Mouse (Mus musculus) forebrain, embryonic 11.5 days (tissue): Measurements from ENCODE around the gene Gprc5b. TPM values are rescaled to one million over a fixed set of nuclear protein-coding genes. Genes with fewer than 3 reads are reported as not detected.

Source experiments
- ATAC-seq: fragments of 200-750 bp; cut with Nextera tagmentation; replicated peaks from 2 replicates; pipeline ENCODE4 v1.8.0; 2017; ENCODE audit warnings: moderate TSS enrichment; ENCODE audit not compliant: low FRiP score
- DNase-seq: peaks from one replicate; pipeline ENCODE4 v3.0.0-alpha.2; 2017; ENCODE audit warnings: low spot score
- H3K27ac ChIP-seq: fragments of 300-500 bp; sonication (generic); 2 replicates; pipeline ENCODE4 v1.5.1; 2014; ENCODE audit warnings: low read depth, low read length
- H3K27me3 ChIP-seq: fragments of 300-500 bp; sonication (generic); 2 replicates; pipeline ENCODE4 v1.6.1; 2014; ENCODE audit warnings: mild to moderate bottlenecking, low read length, mixed read lengths; ENCODE audit not compliant: control insufficient read depth, insufficient read depth
- H3K36me3 ChIP-seq: fragments of 300-500 bp; sonication (generic); 2 replicates; pipeline ENCODE4 v1.6.1; 2014; ENCODE audit warnings: mild to moderate bottlenecking, low read length, moderate library complexity, mixed read lengths; ENCODE audit not compliant: control insufficient read depth, insufficient read depth
- H3K4me1 ChIP-seq: fragments of 300-500 bp; sonication (generic); replicated peaks from 2 replicates; pipeline ENCODE4 v1.6.1; 2014; ENCODE audit warnings: low read length, mixed read lengths; ENCODE audit not compliant: control insufficient read depth, insufficient read depth
- H3K4me2 ChIP-seq: fragments of 300-500 bp; sonication (generic); 2 replicates; pipeline ENCODE4 v1.6.1; 2014; ENCODE audit warnings: low read depth, mild to moderate bottlenecking, low read length, moderate library complexity, mixed read lengths; ENCODE audit not compliant: severe bottlenecking
- H3K4me3 ChIP-seq: fragments of 300-500 bp; sonication (generic); 2 replicates; pipeline ENCODE4 v1.5.1; 2014; ENCODE audit warnings: low read depth, low read length
- H3K9ac ChIP-seq: fragments of 300-500 bp; sonication (generic); 2 replicates; pipeline ENCODE4 v1.6.1; 2014; ENCODE audit warnings: low read length
- H3K9me3 ChIP-seq: fragments of 300-500 bp; sonication (generic); 2 replicates; pipeline ENCODE4 v1.6.1; 2016; ENCODE audit warnings: low read length, mixed read lengths; ENCODE audit not compliant: control insufficient read depth
- WGBS: fragments of 180-500 bp; shearing (Covaris S2); extraction: QIAGEN DNeasy Blood & Tissue Kit; methylation state at CpG from one replicate; pipeline ENCODE4 v1.1.7; 2014; 5-methylcytosine and 5-hydroxymethylcytosine counted together
- polyA plus RNA-seq: library from polyadenylated mRNA; unstranded; fragments of >200 nt; fragmentation: Nextera tagmentation; extraction: Ambion mirVana; gene quantifications from 2 replicates; pipeline ENCODE4 v1.2.1, GENCODE M21; 2014

Gprc5b gene
- polyA plus RNA-seq, 1 experiment from 2014 or later: 18.1 TPM

DNA sequence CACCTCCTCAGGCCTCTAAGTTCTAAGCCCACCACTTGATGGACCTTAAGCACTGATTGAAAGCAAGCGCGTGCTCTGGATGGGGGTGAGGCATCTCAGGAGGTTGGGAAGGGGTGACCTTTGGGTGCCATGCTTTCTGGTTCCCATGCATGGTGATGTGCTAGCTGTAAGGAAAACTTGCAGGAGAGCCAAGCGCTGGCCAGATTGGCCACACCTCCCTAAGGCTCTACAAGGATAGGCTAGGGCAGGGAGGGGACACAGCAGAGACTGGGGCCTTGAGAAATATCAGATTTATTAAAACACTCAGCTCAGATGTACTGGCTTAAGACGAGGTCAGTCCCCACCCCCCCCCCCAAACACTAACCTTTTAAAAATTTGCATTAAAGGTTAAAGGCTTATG, 21.6 kb downstream of the Gprc5b start:
- 95% methylated on average over 4 of the region's 4 CpGs for WGBS
- peaks cover 8% of the 10 kb centered on the region for H3K36me3 ChIP-seq
- H3K27me3 ChIP-seq: no peaks in the 10 kb centered on the region
- ATAC-seq (no peak), DNase-seq (no peak)
- no peak overlapping the region for H3K4me3 ChIP-seq
- H3K9ac ChIP-seq: no peak overlapping the region
- H3K9me3 ChIP-seq: no peaks in the 10 kb centered on the region
- H3K27ac ChIP-seq: no peak overlapping the region
- no peak overlapping the region for H3K4me2 ChIP-seq
- peaks cover 10% of the 10 kb centered on the region; the same call in 1 of the 2 replicates for H3K4me1 ChIP-seq

GRCm38 (mm10) chr7:118972306-118972705, 22.7 kb downstream of the Gprc5b start:
- H3K4me2 ChIP-seq: no peak overlapping the region
- peak; percentile 35; the same call in 1 of the 2 replicates for ATAC-seq
- no peak overlapping the region for H3K27ac ChIP-seq
- H3K9ac ChIP-seq: no peak overlapping the region
- H3K4me1 ChIP-seq: peaks cover 10% of the 10 kb centered on the region; the same call in 1 of the 2 replicates
- H3K9me3 ChIP-seq: no peaks in the 10 kb centered on the region
- no peak overlapping the region for H3K4me3 ChIP-seq
- no peaks in the 10 kb centered on the region for H3K27me3 ChIP-seq
- H3K36me3 ChIP-seq: peaks cover 8% of the 10 kb centered on the region
- 69% methylated on average over 5 of the region's 5 CpGs for WGBS
- no peak for DNase-seq

GRCm38 (mm10) chr7:118971499-118971898, 23.5 kb downstream of the Gprc5b start:
- Histone ChIP-seq H3K27me3 (no peaks in the 10 kb centered on the region), H3K4me3 (no peak overlapping the region), H3K27ac (no peak overlapping the region), H3K4me2 (no peak overlapping the region), H3K9ac (no peak overlapping the region), H3K36me3 (peaks cover 8% of the 10 kb centered on the region), H3K4me1 (peaks cover 3% of the 10 kb centered on the region; the same call in 1 of the 2 replicates), H3K9me3 (no peaks in the 10 kb centered on the region)
- ATAC-seq (no peak), DNase-seq (no peak)
- WGBS: 88% methylated on average over 8 of the region's 8 CpGs

DNA sequence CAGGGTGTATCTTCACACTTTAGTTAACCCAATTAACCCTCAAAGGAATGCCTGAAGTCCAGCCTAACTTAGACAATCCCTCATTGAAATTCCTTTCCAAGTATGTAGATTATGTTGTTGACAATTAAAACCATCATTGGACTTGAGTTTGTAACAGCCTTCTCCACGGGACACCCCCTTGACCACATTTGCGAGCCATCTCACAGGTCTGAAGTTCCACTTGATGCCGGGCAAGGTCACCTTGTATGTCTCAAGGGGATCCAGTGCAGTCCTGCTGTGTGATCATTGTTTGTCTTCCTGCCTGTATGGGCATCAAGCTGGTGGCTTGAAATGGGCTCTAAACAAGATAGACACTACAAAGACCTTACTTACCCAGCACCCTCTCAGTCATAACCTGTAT, 26.1 kb downstream of the Gprc5b start:
- Histone ChIP-seq H3K27ac (no peak overlapping the region), H3K36me3 (peaks cover 2% of the 10 kb centered on the region), H3K4me2 (no peak overlapping the region), H3K4me1 (no peaks in the 10 kb centered on the region; the same call in 1 of the 2 replicates), H3K9me3 (no peaks in the 10 kb centered on the region), H3K9ac (no peak overlapping the region), H3K4me3 (no peak overlapping the region), H3K27me3 (no peaks in the 10 kb centered on the region)
- DNase-seq: no peak
- no peak for ATAC-seq
- 94% methylated on average over 3 of the region's 3 CpGs for WGBS

GRCm38 (mm10) chr7:118965198-118965597, 29.8 kb downstream of the Gprc5b start:
- Histone ChIP-seq H3K27ac (no peak overlapping the region), H3K9me3 (no peaks in the 10 kb centered on the region), H3K4me3 (no peak overlapping the region), H3K36me3 (no peaks in the 10 kb centered on the region; the same call in 1 of the 2 replicates), H3K4me1 (no peaks in the 10 kb centered on the region; the same call in 1 of the 2 replicates), H3K27me3 (no peaks in the 10 kb centered on the region), H3K4me2 (no peak overlapping the region), H3K9ac (no peak overlapping the region)
- DNase-seq (no peak), ATAC-seq (no peak)
- 41% methylated on average over 7 of the region's 7 CpGs for WGBS

DNA sequence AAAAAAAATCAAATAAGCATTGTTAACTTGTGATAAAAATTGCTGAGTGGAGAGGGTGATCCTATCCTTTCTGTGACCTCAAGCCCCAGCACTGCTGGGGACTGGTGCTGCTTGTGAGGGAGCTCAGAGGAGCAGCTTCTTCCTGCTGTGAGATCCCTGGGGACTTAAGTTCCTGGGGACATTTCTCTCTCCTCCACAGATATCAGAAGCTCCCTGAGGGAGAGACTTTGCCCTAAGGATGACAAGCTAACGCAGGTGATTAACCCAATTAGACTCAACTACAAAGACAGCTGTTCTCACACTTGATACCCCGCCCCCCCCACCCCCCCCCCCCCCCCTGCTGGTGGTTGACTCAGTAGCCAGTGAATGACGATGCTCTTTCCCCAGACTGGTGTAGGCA, 30.2 kb downstream of the Gprc5b start:
- 0% methylated on average over 3 of the region's 3 CpGs for WGBS
- no peak for ATAC-seq

DNA sequence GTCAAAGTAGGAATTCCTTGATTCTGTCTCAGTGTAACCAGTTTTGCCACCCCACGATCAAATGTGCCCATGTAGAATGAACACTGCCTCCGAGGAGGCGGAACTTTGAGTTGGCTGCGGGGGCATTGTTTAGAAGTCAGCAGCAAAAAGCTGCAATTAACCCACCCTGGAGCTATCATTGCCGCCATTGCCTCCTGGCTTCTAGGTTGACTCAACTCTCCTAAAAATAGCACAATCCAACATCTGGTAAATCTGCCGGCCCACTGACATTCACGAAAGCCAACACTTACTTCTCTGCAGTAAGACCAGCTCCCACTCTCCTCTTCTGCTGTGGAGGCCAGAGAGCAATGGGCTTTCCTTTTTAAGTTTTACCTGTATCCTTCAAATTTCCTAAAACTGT, 35.8 kb downstream of the Gprc5b start:
- Histone ChIP-seq H3K9me3 (no peaks in the 10 kb centered on the region), H3K4me1 (no peaks in the 10 kb centered on the region), H3K4me2 (no peak overlapping the region), H3K9ac (no peak overlapping the region), H3K27me3 (no peaks in the 10 kb centered on the region), H3K4me3 (no peak overlapping the region), H3K36me3 (no peaks in the 10 kb centered on the region), H3K27ac (no peak overlapping the region)
- no peak for DNase-seq
- no peak for ATAC-seq
- WGBS: 82% methylated on average over 7 of the region's 7 CpGs

More for the DNA sequence above, 30.2 kb downstream of the Gprc5b start:
- H3K4me1 ChIP-seq: no peaks in the 10 kb centered on the region; the same call in 1 of the 2 replicates
- no peak for DNase-seq
- H3K4me3 ChIP-seq: no peak overlapping the region
- H3K9me3 ChIP-seq: no peaks in the 10 kb centered on the region
- no peak overlapping the region for H3K4me2 ChIP-seq
- no peak overlapping the region for H3K27ac ChIP-seq
- no peaks in the 10 kb centered on the region; the same call in 1 of the 2 replicates for H3K36me3 ChIP-seq
- no peak overlapping the region for H3K9ac ChIP-seq
- H3K27me3 ChIP-seq: no peaks in the 10 kb centered on the region

DNA sequence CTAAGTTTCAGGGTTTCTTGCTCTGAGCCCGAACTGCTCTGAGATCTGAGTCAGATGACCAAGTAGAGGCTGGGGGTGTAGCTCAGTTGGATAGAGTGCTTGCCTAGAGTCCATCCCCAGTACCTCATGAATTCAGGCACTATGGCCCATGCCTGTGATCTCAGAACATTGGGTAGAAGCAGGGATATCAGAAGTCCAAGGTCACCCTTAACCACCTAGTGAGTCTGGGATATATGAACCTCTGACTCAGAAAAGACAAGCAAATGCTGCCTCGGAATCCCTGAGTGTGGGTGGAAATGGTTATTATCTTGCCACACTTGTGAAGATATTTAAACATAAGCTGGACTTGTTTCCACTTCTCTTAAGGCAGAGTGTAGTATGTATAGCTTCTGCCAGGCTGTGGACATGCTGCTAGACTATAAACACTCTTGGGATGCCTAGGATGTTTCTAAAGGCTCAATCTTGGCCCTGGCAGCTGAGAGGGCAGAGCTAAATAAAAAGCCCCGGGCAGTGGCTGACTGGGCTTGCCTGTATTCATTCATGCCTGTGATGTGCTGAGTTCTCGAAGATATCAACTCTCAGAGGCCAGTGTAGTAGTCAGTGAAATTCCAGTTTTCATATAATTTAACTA, 38.3 kb downstream of the Gprc5b start:
- WGBS: 79% methylated on average over 4 of the region's 4 CpGs
- H3K27ac ChIP-seq: no peak overlapping the region
- ATAC-seq: no peak

GRCm38 (mm10) chr7:118954968-118955367, 40.0 kb downstream of the Gprc5b start:
- Histone ChIP-seq H3K4me1 (no peaks in the 10 kb centered on the region), H3K27me3 (no peaks in the 10 kb centered on the region), H3K27ac (no peak overlapping the region), H3K9me3 (no peaks in the 10 kb centered on the region), H3K4me2 (no peak overlapping the region), H3K36me3 (no peaks in the 10 kb centered on the region), H3K9ac (no peak overlapping the region), H3K4me3 (no peak overlapping the region)
- ATAC-seq (no peak), DNase-seq (no peak)
- WGBS: 85% methylated on average over 1 of the region's 1 CpGs

More for the DNA sequence above, 38.3 kb downstream of the Gprc5b start:
- H3K4me2 ChIP-seq: no peak overlapping the region
- H3K4me1 ChIP-seq: no peaks in the 10 kb centered on the region
- no peak for DNase-seq
- H3K9me3 ChIP-seq: no peaks in the 10 kb centered on the region
- H3K9ac ChIP-seq: no peak overlapping the region
- H3K4me3 ChIP-seq: no peak overlapping the region
- H3K27me3 ChIP-seq: no peaks in the 10 kb centered on the region
- H3K36me3 ChIP-seq: no peaks in the 10 kb centered on the region
